Mouse (Mus musculus) yolk sac, embryonic 10.5 days (tissue): Measurements from ENCODE around the gene Safb2.

ENCODE experiments used
- DNase-seq: peaks from one replicate; pipeline ENCODE4 v3.0.0-alpha.2; 2017; ENCODE audit warnings: low spot score

Safb2 gene

GRCm38 (mm10) chr17:56515690-56516410, 68.5 kb downstream of the Safb2 start:
- DNase-seq: no peak

- DNase-seq: no peak
Observed at GRCm38 (mm10) chr17:56514916-56515315, 69.5 kb downstream of the Safb2 start.

- no peak for DNase-seq
Observed at GRCm38 (mm10) chr17:56514330-56514729, 70.1 kb downstream of the Safb2 start.

GRCm38 (mm10) chr17:56512310-56512709, 72.1 kb downstream of the Safb2 start, which contains the start of gene Znrf4:
Gene Znrf4, minus strand, starts transcription at chr17:56512431.
- no peak for DNase-seq

GRCm38 (mm10) chr17:56511707-56512090, 72.7 kb downstream of the Safb2 start:
- DNase-seq: no peak

- DNase-seq: no peak
Observed at GRCm38 (mm10) chr17:56510970-56511706, 73.2 kb downstream of the Safb2 start.
